Mouse (Mus musculus) hindbrain, postnatal 0 days (tissue): ENCODE results near the gene Ndufc1. TPM values are rescaled to one million over a fixed set of nuclear protein-coding genes. Genes with fewer than 3 reads are reported as not detected.
"Not testable (repeated sequence)": the region's sequence is repeated elsewhere in the genome, so short reads cannot be mapped to it uniquely, and the experiment has no call there.

Source experiments
- ATAC-seq: fragments of 200-750 bp; cut with Nextera tagmentation; 2 replicates; pipeline ENCODE4 v1.8.0; 2017; ENCODE audit warnings: mild to moderate bottlenecking, moderate TSS enrichment, moderate library complexity
- DNase-seq: peaks from one replicate; pipeline ENCODE4 v3.0.0-alpha.2; 2015; ENCODE audit warnings: low spot score
- H3K27ac ChIP-seq: fragments of 300-500 bp; sonication (generic); 2 replicates; pipeline ENCODE4 v1.5.1; 2014; ENCODE audit warnings: mild to moderate bottlenecking
- H3K27me3 ChIP-seq: fragments of 300-500 bp; sonication (generic); 2 replicates; pipeline ENCODE4 v1.6.1; 2014; ENCODE audit warnings: low read length, mixed read lengths; ENCODE audit not compliant: insufficient read depth
- H3K36me3 ChIP-seq: fragments of 300-500 bp; sonication (generic); 2 replicates; pipeline ENCODE4 v1.6.1; 2014; ENCODE audit warnings: low read length, mixed read lengths; ENCODE audit not compliant: insufficient read depth
- H3K4me1 ChIP-seq: fragments of 300-500 bp; sonication (generic); 2 replicates; pipeline ENCODE4 v1.6.1; 2014; ENCODE audit warnings: antibody characterized with exemption, low read length, mixed read lengths; ENCODE audit not compliant: insufficient read depth
- H3K4me2 ChIP-seq: fragments of 300-500 bp; sonication (generic); 2 replicates; pipeline ENCODE4 v1.6.1; 2014; ENCODE audit warnings: low read depth, mild to moderate bottlenecking, low read length, moderate library complexity, mixed read lengths
- H3K4me3 ChIP-seq: fragments of 300-500 bp; sonication (generic); 2 replicates; pipeline ENCODE4 v1.5.1; 2014; ENCODE audit warnings: low read length
- H3K9ac ChIP-seq: fragments of 300-500 bp; sonication (generic); replicated peaks from 2 replicates; pipeline ENCODE4 v1.6.1; 2014; ENCODE audit warnings: mild to moderate bottlenecking, low read length, moderate library complexity, mixed read lengths
- H3K9me3 ChIP-seq: fragments of 300-500 bp; sonication (generic); 2 replicates; pipeline ENCODE4 v1.6.1; 2016; ENCODE audit warnings: low read length, mixed read lengths
- CTCF ChIP-seq: IDR thresholded peaks from 2 replicates; pipeline ENCODE4 v1.5.1; 2016; ENCODE audit warnings: antibody characterized with exemption, control low read depth, low read depth
- WGBS: fragments of 180-500 bp; shearing (Covaris S2); extraction: QIAGEN DNeasy Blood & Tissue Kit; methylation state at CpG from one replicate; pipeline ENCODE4 v1.1.7; 2014; 5-methylcytosine and 5-hydroxymethylcytosine counted together
- polyA plus RNA-seq: library from polyadenylated mRNA; unstranded; fragments of >200 nt; fragmentation: Nextera tagmentation; extraction: Ambion mirVana; gene quantifications from 2 replicates; pipeline ENCODE4 v1.2.1, GENCODE M21; 2015
- total RNA-seq: library from RNA; depleted of rRNA; stranded (reverse); fragments of >200 nt; gene quantifications from 2 replicates; pipeline ENCODE4 v1.2.3, GENCODE M21; 2014; rRNA removed

Ndufc1 gene
- total and polyA plus RNA-seq, 2 experiments from 2014 or later: 33.4 to 1,023 TPM

DNA sequence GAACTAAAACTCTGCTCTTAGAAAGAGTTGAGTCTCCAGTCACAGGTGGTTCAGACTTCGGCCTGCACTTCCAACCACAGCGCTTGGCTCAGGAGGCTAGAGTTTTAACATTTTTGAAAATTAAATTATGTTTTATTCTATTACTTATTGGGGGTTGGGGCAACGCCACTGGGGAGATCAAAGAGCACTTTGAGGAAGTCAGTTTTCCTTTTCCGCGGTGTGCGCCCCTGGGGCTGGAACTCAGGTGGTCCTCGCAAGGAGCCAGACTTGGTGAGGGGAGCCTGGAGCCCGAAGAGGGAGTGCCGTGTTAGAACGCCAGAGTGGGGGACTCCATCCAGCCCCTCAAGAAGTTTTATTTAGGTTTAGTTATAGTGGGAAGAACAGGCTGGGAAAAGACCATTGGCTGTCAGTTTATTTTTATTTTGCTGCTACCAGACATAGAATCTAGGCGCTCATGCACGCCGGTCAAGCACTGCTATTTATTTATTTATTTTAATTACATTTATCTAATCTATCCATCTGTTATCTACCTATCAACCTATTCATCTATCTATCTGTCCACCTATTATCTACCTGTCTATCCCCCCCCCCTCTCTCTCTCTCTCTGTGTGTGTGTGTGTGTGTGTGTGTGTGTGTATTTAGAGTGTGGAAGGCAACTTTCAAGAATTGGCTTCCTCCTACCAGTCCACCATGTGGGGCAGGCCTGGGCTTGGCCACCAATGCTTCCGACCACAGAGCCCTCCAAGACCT is 49.1 kb downstream of the Ndufc1 start:
- Histone ChIP-seq H3K27me3 (0 out of 2 replicates have a peak, but pooled peaks cover 4% of the 10 kb centered on the region), H3K9ac (no peak overlapping the region), H3K9me3 (no peaks in the 10 kb centered on the region), H3K36me3 (no peaks in the 10 kb centered on the region), H3K4me3 (peak overlapping the region; percentile 50), H3K4me1 (peaks cover 5% of the 10 kb centered on the region; the same call in 1 of the 2 replicates), H3K27ac (no peak overlapping the region), H3K4me2 (peak overlapping the region; percentile 73)
- ATAC-seq (no peak), DNase-seq (no peak)
- no peak for TF ChIP-seq CTCF
- 35% methylated on average over 14 of the region's 14 CpGs for WGBS

DNA sequence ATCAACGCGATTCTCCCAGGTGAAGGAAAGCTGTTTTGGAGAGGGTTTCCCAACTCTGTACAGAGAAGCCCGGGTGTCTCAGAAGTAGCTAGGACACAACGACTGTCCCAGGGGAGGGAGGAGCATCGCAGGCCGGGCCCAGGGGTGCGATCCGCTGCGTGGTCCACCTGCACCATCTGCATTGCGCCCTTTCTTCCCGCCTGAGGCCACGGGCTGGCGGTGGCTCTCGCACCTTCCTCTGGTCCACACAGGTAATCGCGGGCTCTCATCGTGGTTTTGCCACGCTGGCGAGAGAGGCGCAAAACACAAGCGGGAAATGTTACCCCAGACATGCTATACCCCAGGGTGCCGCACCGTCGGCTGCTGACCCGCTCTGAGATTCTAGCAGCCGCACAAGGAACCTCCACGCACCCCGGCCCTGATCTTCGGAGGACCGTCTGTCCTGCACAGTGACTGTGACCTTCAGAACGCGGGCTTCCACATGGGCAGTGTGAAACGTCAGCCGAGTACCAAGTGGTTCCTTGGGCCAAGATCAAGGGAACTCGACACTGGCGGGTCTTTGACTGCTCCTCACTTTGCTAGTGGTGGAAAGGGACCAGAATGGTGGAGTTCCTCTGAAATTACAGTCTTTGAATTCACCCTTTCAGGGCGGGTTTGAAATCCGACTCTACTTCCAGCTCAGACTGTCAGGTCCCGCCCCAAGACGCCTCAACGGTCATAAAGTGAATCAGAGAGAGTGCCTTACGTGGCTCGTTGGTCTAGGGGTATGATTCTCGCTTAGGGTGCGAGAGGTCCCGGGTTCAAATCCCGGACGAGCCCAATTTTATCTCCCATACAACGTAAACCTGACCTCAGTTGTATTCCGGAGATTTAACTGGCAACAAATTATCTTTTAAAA is 49.9 kb downstream of the Ndufc1 start:
- Histone ChIP-seq H3K4me2 (peak overlapping the region; percentile 73), H3K27me3 (0 out of 2 replicates have a peak, but pooled peaks cover 4% of the 10 kb centered on the region), H3K27ac (no peak overlapping the region), H3K9me3 (no peaks in the 10 kb centered on the region), H3K4me1 (0 out of 2 replicates have a peak, but pooled peaks cover 5% of the 10 kb centered on the region), H3K9ac (peak overlapping the region; percentile 55), H3K36me3 (no peaks in the 10 kb centered on the region), H3K4me3 (peak overlapping the region; percentile 50)
- WGBS: 1% methylated on average over 50 of the region's 50 CpGs
- ATAC-seq (peak; percentile 69), DNase-seq (peak; percentile 67)
- no peak for TF ChIP-seq CTCF

DNA sequence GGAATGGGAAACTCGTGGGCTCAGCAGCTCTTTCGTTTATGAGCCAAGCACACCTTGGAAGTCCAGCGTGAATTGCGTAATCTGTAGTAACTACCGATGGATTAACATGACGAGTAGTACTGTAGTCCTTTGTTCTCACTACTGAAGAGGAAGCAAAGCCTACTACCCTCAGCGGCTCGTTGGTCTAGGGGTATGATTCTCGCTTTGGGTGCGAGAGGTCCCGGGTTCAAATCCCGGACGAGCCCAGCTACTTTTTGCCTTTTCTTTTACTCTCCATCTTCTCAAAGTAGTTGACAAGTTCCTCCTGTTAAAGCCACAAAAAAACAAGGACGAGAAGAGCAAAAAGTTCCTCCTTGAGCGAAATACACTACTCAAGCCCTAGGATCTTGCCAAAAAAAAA is 50.6 kb downstream of the Ndufc1 start:
- 2% methylated on average over 15 of the region's 15 CpGs for WGBS
- peak; percentile 46 for ATAC-seq

DNA sequence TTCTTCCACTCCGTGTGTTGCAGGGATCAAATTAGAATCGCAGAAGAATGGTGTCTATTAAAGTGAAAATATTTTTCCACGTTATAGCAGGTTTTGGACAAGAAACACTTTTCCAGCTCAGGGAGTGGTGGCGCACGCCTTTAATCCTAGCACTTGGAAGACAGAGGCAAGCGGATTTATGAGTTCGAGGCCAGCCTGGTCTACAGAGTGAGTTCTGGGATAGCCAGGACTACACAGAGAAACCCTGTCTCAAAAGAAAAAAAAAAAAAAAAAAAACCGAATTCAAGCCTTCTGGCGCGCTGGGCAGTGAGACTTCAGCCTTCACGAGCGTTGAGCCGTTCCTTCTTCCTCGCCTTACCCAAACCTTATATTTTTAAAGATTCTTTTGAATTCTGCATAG is 51.2 kb downstream of the Ndufc1 start:
- H3K4me1 ChIP-seq: 0 out of 2 replicates have a peak, but pooled peaks cover 5% of the 10 kb centered on the region
- peak; percentile 19 for DNase-seq

More for the DNA sequence above, 50.6 kb downstream of the Ndufc1 start:
- H3K4me1 ChIP-seq: 0 out of 2 replicates have a peak, but pooled peaks cover 5% of the 10 kb centered on the region
- DNase-seq: peak; percentile 69
- no peak for TF ChIP-seq CTCF
- H3K27me3 ChIP-seq: 0 out of 2 replicates have a peak, but pooled peaks cover 4% of the 10 kb centered on the region
- H3K4me2 ChIP-seq: peak overlapping the region; percentile 73
- H3K36me3 ChIP-seq: no peaks in the 10 kb centered on the region
- no peak overlapping the region for H3K9ac ChIP-seq
- H3K9me3 ChIP-seq: no peaks in the 10 kb centered on the region
- H3K4me3 ChIP-seq: peak overlapping the region; percentile 50
- H3K27ac ChIP-seq: no peak overlapping the region

DNA sequence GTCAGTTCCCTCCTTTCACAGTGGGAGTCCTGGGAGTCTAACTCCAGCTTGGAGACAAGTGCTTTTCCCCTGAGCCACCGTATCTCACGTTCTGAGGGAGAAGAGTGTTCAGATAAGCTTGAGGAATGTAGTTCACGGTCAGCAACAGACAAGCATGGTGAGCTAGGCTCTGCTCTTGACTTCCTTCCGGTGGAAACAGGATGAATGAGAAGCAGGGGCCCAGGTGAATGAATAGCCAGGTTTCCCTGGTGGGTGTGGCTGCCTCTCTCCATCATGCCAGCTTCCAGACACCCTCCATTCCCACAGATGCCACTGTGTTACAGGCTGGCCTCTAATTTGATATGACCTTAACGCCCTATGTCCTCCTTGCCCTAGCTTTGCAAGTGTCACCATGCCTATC is 51.7 kb downstream of the Ndufc1 start:
- Histone ChIP-seq H3K36me3 (no peaks in the 10 kb centered on the region), H3K9ac (no peak overlapping the region), H3K9me3 (no peaks in the 10 kb centered on the region), H3K4me1 (0 out of 2 replicates have a peak, but pooled peaks cover 5% of the 10 kb centered on the region), H3K4me2 (no peak overlapping the region), H3K27me3 (0 out of 2 replicates have a peak, but pooled peaks cover 4% of the 10 kb centered on the region), H3K27ac (no peak overlapping the region), H3K4me3 (no peak overlapping the region)
- WGBS: 51% methylated on average over 5 of the region's 5 CpGs
- DNase-seq (no peak), ATAC-seq (no peak)
- TF ChIP-seq CTCF: no peak

More for the DNA sequence above, 51.2 kb downstream of the Ndufc1 start:
- Histone ChIP-seq H3K36me3 (no peaks in the 10 kb centered on the region), H3K27me3 (0 out of 2 replicates have a peak, but pooled peaks cover 4% of the 10 kb centered on the region), H3K4me3 (peak overlapping the region; percentile 50), H3K4me2 (peak overlapping the region; percentile 73), H3K27ac (no peak overlapping the region), H3K9me3 (no peaks in the 10 kb centered on the region), H3K9ac (no peak overlapping the region)
- 0 out of 2 replicates have a peak, but pooled peaks have one; percentile 11 for ATAC-seq
- no peak for TF ChIP-seq CTCF
- WGBS: 16% methylated on average over 14 of the region's 14 CpGs

DNA sequence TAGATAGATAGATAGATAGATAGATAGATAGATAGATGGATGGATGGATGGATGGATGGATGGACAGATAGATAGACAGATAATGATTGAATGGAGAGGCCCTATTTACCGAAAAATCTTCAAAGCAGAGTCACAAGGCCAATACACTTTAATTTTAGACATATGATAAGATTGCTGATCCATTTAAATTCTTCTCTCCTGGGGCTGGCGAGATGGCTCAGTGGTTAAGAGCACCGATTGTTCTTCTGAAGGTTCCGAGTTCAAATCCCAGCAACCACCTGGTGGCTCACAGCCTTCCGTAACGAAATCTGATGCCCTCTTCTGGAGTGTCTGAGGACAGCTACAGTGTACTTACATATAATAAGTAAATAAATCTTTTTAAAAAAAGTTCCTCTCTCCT is 53.8 kb downstream of the Ndufc1 start:
- 87% methylated on average over 6 of the region's 6 CpGs for WGBS
- not testable (repeated sequence) for DNase-seq, H3K4me1 ChIP-seq, H3K36me3 ChIP-seq, H3K4me3 ChIP-seq, H3K27ac ChIP-seq, H3K27me3 ChIP-seq, ATAC-seq, H3K9ac ChIP-seq, H3K9me3 ChIP-seq, H3K4me2 ChIP-seq

Other genes with a start within 250 kb of the Ndufc1 start
- 40.8 and 41.9 TPM in 2 replicates for gene Noct, start 184.5 kb downstream of the Ndufc1 start, total RNA-seq
- 27.7 and 31.6 TPM in 2 replicates for gene Noct, start 184.5 kb downstream of the Ndufc1 start, polyA plus RNA-seq
- gene Elf2, start 68.3 kb downstream of the Ndufc1 start, total RNA-seq: 47.8 and 56.2 TPM in 2 replicates
- gene Elf2, start 68.3 kb downstream of the Ndufc1 start, polyA plus RNA-seq: 31.2 and 32.6 TPM in 2 replicates
- gene Mgarp, start 12.2 kb downstream of the Ndufc1 start, total RNA-seq: 2.8 and 3.1 TPM in 2 replicates
- gene Mgarp, start 12.2 kb downstream of the Ndufc1 start, polyA plus RNA-seq: 2.1 and 3.2 TPM in 2 replicates
- gene Naa15, start 6.2 kb upstream of the Ndufc1 start, total RNA-seq: 20.4 and 22.5 TPM in 2 replicates
- gene Naa15, start 6.2 kb upstream of the Ndufc1 start, polyA plus RNA-seq: 35.0 and 36.5 TPM in 2 replicates
- gene Rab33b, start 74.9 kb upstream of the Ndufc1 start, total RNA-seq: 30.2 and 32.4 TPM in 2 replicates
- 31.8 and 33.2 TPM in 2 replicates for gene Rab33b, start 74.9 kb upstream of the Ndufc1 start, polyA plus RNA-seq
- 10.1 and 20.6 TPM in 2 replicates for gene Setd7, start 151.9 kb upstream of the Ndufc1 start, total RNA-seq
- gene Setd7, start 151.9 kb upstream of the Ndufc1 start, polyA plus RNA-seq: 2.4 and 2.5 TPM in 2 replicates